Mouse (Mus musculus) CH12.LX (cell line): Measurements from ENCODE around the gene Sbds. TPM values are rescaled to one million over a fixed set of nuclear protein-coding genes. Genes with fewer than 3 reads are reported as not detected.

Source experiments
- DNase-seq: peaks from one replicate; pipeline ENCODE4 v3.0.0-alpha.2; 2013; ENCODE audit errors: extremely low read depth
- H3K27ac ChIP-seq: 2 replicates; pipeline ENCODE4 v1.5.1; 2012; ENCODE audit warnings: low read depth, mild to moderate bottlenecking, control low read depth, moderate library complexity; ENCODE audit not compliant: insufficient read depth
- H3K27me3 ChIP-seq: replicated peaks from 2 replicates; pipeline ENCODE3; 2012; ENCODE audit warnings: inconsistent platforms
- H3K36me3 ChIP-seq, 2 experiments: replicated peaks in 1 of 2; 2 replicates each; pipeline versions ENCODE3 to v1.6.1; 2012; ENCODE audit warnings: inconsistent platforms in 1 of 2, low read length in 1 of 2, mild to moderate bottlenecking in 1 of 2, mixed read lengths in 1 of 2, moderate library complexity in 1 of 2; ENCODE audit not compliant: control insufficient read depth in 1 of 2, insufficient read depth in 1 of 2
- H3K4me1 ChIP-seq, 2 experiments: 2 replicates each; pipeline ENCODE4 v1.6.1; 2012; ENCODE audit warnings: inconsistent platforms in 1 of 2, moderate library complexity in 1 of 2; ENCODE audit not compliant: insufficient read depth in 2 of 2, control insufficient read depth in 1 of 2
- H3K4me2 ChIP-seq: 2 replicates; pipeline ENCODE4 v1.6.1; 2012; ENCODE audit warnings: low read depth, mild to moderate bottlenecking, control low read depth; ENCODE audit not compliant: poor library complexity, insufficient read depth, severe bottlenecking
- H3K4me3 ChIP-seq, 3 experiments: fragments of 150-350 bp in 1 of 3; sonication (generic) in 1 of 3; replicated peaks in 1 of 3; 2 replicates each; pipeline versions ENCODE3 to v1.5.1; 2011 to 2012; ENCODE audit warnings: low read depth in 2 of 3, low read length in 2 of 3, mild to moderate bottlenecking in 2 of 3, moderate library complexity in 2 of 3, control low read depth in 1 of 3, improper control_type of control experiment in 1 of 3, inconsistent platforms in 1 of 3, mixed read lengths in 1 of 3; ENCODE audit not compliant: poor library complexity in 1 of 3
- H3K79me2 ChIP-seq: replicated peaks from 2 replicates; pipeline ENCODE4 v1.6.1; 2012; ENCODE audit warnings: mild to moderate bottlenecking, moderate library complexity; ENCODE audit not compliant: control insufficient read depth, poor library complexity, insufficient read depth, severe bottlenecking; ENCODE audit errors: extremely low read depth
- H3K9ac ChIP-seq: 2 replicates; pipeline ENCODE4 v1.6.1; 2012; ENCODE audit warnings: low read depth, mild to moderate bottlenecking, control low read depth, moderate library complexity; ENCODE audit not compliant: insufficient read depth
- H3K9me3 ChIP-seq: replicated peaks from 2 replicates; pipeline ENCODE3; 2012; ENCODE audit warnings: low read length, inconsistent platforms, mixed read lengths
- CHD1 ChIP-seq: IDR thresholded peaks from 2 replicates; pipeline ENCODE4 v1.6.1; 2012; ENCODE audit warnings: low read depth, low read length, improper control_type of control experiment, inconsistent platforms
- CTCF ChIP-seq, 2 experiments: IDR thresholded peaks in 1 of 2; conservative IDR thresholded peaks in 1 of 2; 2 replicates each; pipeline ENCODE4 v1.5.1; 2011 to 2012; ENCODE audit warnings: low read depth in 2 of 2, low read length in 2 of 2, improper control_type of control experiment in 1 of 2, inconsistent platforms in 1 of 2, mild to moderate bottlenecking in 1 of 2, moderate library complexity in 1 of 2
- ETS1 ChIP-seq: conservative IDR thresholded peaks from 2 replicates; pipeline ENCODE4 v1.6.1; 2012; ENCODE audit warnings: low read depth, mild to moderate bottlenecking, inconsistent platforms, low read length, improper control_type of control experiment, moderate library complexity
- GABPA ChIP-seq: IDR thresholded peaks from 2 replicates; pipeline ENCODE4 v1.6.1; 2012; ENCODE audit warnings: low read depth, low read length, improper control_type of control experiment, inconsistent platforms; ENCODE audit not compliant: insufficient replicate concordance
- HCFC1 ChIP-seq: IDR thresholded peaks from 2 replicates; pipeline ENCODE4 v1.6.1; 2012; ENCODE audit warnings: low read depth, mild to moderate bottlenecking, inconsistent platforms, low read length, improper control_type of control experiment
- JUND ChIP-seq: conservative IDR thresholded peaks from 2 replicates; pipeline ENCODE4 v1.6.1; 2011; ENCODE audit warnings: low read depth, low read length, improper control_type of control experiment
- MAFK ChIP-seq: IDR thresholded peaks from 2 replicates; pipeline ENCODE4 v1.6.1; 2011; ENCODE audit warnings: low read length, improper control_type of control experiment; ENCODE audit not compliant: insufficient replicate concordance
- MAX ChIP-seq: IDR thresholded peaks from 2 replicates; pipeline ENCODE4 v1.6.1; 2011; ENCODE audit warnings: low read length, improper control_type of control experiment
- MYC ChIP-seq: IDR thresholded peaks from 2 replicates; pipeline ENCODE4 v1.6.1; 2011; ENCODE audit warnings: low read depth, mild to moderate bottlenecking, improper control_type of control experiment, low read length
- NRF1 ChIP-seq: IDR thresholded peaks from 2 replicates; pipeline ENCODE4 v1.6.1; 2014; ENCODE audit warnings: low read depth, mild to moderate bottlenecking, inconsistent platforms, low read length, improper control_type of control experiment, moderate library complexity
- POLR2A ChIP-seq: IDR thresholded peaks from 2 replicates; pipeline ENCODE4 v1.6.1; 2011; ENCODE audit warnings: low read depth, mild to moderate bottlenecking, improper control_type of control experiment, low read length
- RCOR1 ChIP-seq: conservative IDR thresholded peaks from 2 replicates; pipeline ENCODE4 v1.6.1; 2012; ENCODE audit warnings: low read depth, mild to moderate bottlenecking, inconsistent platforms, low read length, improper control_type of control experiment
- SIN3A ChIP-seq: IDR thresholded peaks from 2 replicates; pipeline ENCODE4 v1.6.1; 2012; ENCODE audit warnings: low read length, improper control_type of control experiment, inconsistent platforms
- TBP ChIP-seq: conservative IDR thresholded peaks from 2 replicates; pipeline ENCODE4 v1.6.1; 2011; ENCODE audit warnings: low read depth, low read length, improper control_type of control experiment
- TCF12 ChIP-seq: IDR thresholded peaks from 2 replicates; pipeline ENCODE4 v1.6.1; 2014; ENCODE audit warnings: low read depth, mild to moderate bottlenecking, inconsistent platforms, low read length, improper control_type of control experiment
- ZC3H11A ChIP-seq: IDR thresholded peaks from 2 replicates; pipeline ENCODE4 v1.6.1; 2012; ENCODE audit warnings: low read depth, mild to moderate bottlenecking, inconsistent platforms, low read length, improper control_type of control experiment
- ZKSCAN1 ChIP-seq: IDR thresholded peaks from 2 replicates; pipeline ENCODE4 v1.6.1; 2012; ENCODE audit warnings: low read depth, inconsistent platforms, low read length, improper control_type of control experiment, borderline replicate concordance
- dilution Hi-C: fragments of 300-500 bp; cut with MboI; formaldehyde crosslinking; loops from 2 replicates; pipeline ENCODE4 v1.14.3; 2020; ENCODE audit warnings: low sequenced_read_pairs; ENCODE audit not compliant: extremely low pct_unique_long_range_greater_than_20kb, extremely low pct_ligation_motif_present
- in situ Hi-C: fragments of 300-500 bp; cut with MboI; formaldehyde crosslinking; loops from 3 replicates; pipeline ENCODE4 v1.14.3; 2019; ENCODE audit warnings: low sequenced_read_pairs, low pct_ligation_motif_present, low pct_unique_long_range_greater_than_20kb, mixed read lengths
- polyA plus RNA-seq: library from polyadenylated mRNA; unstranded; fragments of >175 nt; gene quantifications from 2 replicates; pipeline ENCODE4 v1.2.1, GENCODE M21; 2012; ENCODE audit warnings: low read depth; ENCODE audit not compliant: insufficient read length
- total RNA-seq, 2 experiments: library from RNA; depleted of rRNA; stranded (reverse); fragments of 300-350 nt in 1 of 2; fragments of >200 nt in 1 of 2; gene quantifications; 2 replicates each; pipeline ENCODE4 v1.2.3; 2012 to 2014

Sbds gene
- total and polyA plus RNA-seq, 3 experiments = 37.0 to 81.2 (median 43.9) TPM

DNA sequence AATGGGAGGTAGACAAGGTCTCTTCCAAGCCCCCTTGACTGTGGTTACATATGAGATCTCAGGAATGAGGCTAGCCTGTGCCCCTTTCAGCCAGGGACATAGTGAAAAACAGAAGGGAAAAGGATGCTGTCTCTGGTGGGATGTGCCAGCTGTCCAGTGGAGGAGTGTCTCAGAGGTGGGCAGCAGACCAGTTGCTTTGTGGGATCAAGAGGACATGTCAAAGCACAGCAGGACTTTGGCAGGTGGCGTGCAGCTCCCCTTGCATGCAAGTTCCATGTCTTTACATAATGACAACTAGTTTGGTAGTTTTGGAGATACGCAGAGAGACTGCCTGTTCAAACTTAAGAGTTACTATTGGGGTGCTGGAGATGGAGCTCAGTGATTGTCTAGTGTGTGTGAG lies 15.5 kb downstream of the Sbds start:
- Histone ChIP-seq H3K4me3 (no peak overlapping the region), H3K79me2 (peaks cover 4% of the 10 kb centered on the region), H3K9me3 (no peaks in the 10 kb centered on the region), H3K4me1 (no peaks in the 10 kb centered on the region)
- DNase-seq = no peak
- no peak for TF ChIP-seq SIN3A
- TF ChIP-seq MYC = no peak
- TF ChIP-seq NRF1 = no peak
- no peak for TF ChIP-seq TCF12
- TF ChIP-seq RCOR1 = no peak
- TF ChIP-seq JUND = no peak
- no peak for TF ChIP-seq POLR2A
- TF ChIP-seq, all 38 proteins: peak for 0
- H3K36me3 ChIP-seq = peaks cover 85 to 95% of the 10 kb centered on the region in 2 experiments
- H3K27ac ChIP-seq = no peak overlapping the region
- H3K9ac ChIP-seq = no peak overlapping the region
- in situ Hi-C loops = no loop called here
- H3K27me3 ChIP-seq = no peaks in the 10 kb centered on the region
- dilution Hi-C loops = no loop called here
- no peak overlapping the region for H3K4me2 ChIP-seq

DNA sequence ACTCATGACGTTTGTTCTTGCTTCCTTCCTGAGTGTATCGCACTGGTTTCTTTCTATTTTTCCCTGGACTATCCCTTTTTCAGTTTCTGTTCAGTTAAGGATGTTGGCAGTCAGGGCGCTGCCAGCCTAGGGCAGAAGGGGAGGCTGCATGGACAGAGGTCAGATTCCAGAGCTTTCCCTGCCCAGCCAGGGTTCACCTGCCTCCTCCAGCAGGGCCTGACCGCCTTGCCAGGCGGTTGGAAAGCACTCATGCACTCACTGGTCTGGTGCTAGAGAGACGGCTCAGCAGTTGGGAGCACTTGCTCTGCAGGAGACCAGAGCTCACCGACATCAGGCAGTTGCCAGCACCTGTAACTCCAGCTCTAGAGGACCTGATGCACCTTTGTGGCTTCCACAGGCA lies 16.1 kb downstream of the Sbds start:
- dilution Hi-C loops = no loop called here
- H3K9ac ChIP-seq = no peak overlapping the region
- TF ChIP-seq HCFC1 (no peak), ZKSCAN1 (no peak), ZC3H11A (no peak), GABPA (no peak), MAX (no peak), CTCF (conservative IDR thresholded peaks at IDR 0.05 in 1 of 2, IDR thresholded peaks at IDR 0.05 in 1 of 2; ENCODE audit: low read depth in 2 of 2, low read length in 2 of 2) (no peak), MAFK (no peak), POLR2A (no peak), CHD1 (no peak), MYC (no peak), TBP (no peak), SIN3A (no peak)
- TF ChIP-seq, all 38 proteins: peak for 0
- Histone ChIP-seq H3K27ac (no peak overlapping the region), H3K79me2 (peaks cover 6% of the 10 kb centered on the region), H3K4me1 (no peaks in the 10 kb centered on the region), H3K36me3 (peaks cover 86 to 95% of the 10 kb centered on the region in 2 experiments), H3K4me3 (no peak overlapping the region), H3K9me3 (no peaks in the 10 kb centered on the region), H3K4me2 (no peak overlapping the region), H3K27me3 (no peaks in the 10 kb centered on the region)
- no peak for DNase-seq
- in situ Hi-C loops = no loop called here

DNA sequence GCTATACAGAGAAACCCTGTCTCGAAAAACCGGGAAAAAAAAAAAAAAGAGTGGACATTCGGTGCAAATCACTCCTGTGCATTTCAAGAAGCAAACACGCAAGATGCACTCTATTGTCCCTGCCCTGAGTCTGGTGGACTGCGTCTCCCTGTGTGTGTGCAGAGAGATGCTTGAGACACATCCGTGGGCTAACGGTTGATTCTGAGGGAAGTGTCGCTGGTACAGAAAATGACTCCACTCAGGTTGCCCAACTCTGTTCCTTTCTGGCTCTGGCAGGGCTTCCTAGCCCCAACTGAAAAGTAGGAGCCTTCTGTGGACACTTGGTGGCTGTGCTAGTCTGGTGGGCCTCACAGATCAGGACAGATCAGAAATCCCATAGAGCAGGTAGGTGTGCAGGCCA lies 19.0 kb downstream of the Sbds start:
- no peak overlapping the region for H3K9ac ChIP-seq
- no peak overlapping the region for H3K27ac ChIP-seq
- in situ Hi-C loops = no loop called here
- no peak for DNase-seq
- H3K79me2 ChIP-seq = peaks cover 24% of the 10 kb centered on the region
- no peaks in the 10 kb centered on the region for H3K27me3 ChIP-seq
- no peaks in the 10 kb centered on the region for H3K4me1 ChIP-seq
- dilution Hi-C loops = no loop called here
- H3K4me2 ChIP-seq = no peak overlapping the region
- peaks cover 88 to 95% of the 10 kb centered on the region in 2 experiments for H3K36me3 ChIP-seq
- H3K9me3 ChIP-seq = no peaks in the 10 kb centered on the region
- no peak overlapping the region for H3K4me3 ChIP-seq
- TF ChIP-seq ETS1 = no peak
